Mouse (Mus musculus) ES-E14 (cell line): ENCODE measurements at regions not wholly inside any gene's neighbourhood (a gene's known extent, or its start where the extent isn't known, plus 50 kb on each side); places are given as distances from the start of the nearest gene placed in this dataset.

ENCODE experiments used
- HCFC1 ChIP-seq: IDR thresholded peaks from 2 replicates; pipeline ENCODE4 v1.6.1; 2012; ENCODE audit warnings: low read length, inconsistent platforms, borderline replicate concordance; ENCODE audit not compliant: insufficient read depth
- ZC3H11A ChIP-seq: IDR thresholded peaks from 2 replicates; pipeline ENCODE4 v1.6.1; 2012; ENCODE audit warnings: low read depth, mild to moderate bottlenecking, inconsistent platforms, low read length, borderline replicate concordance
- ZNF384 ChIP-seq: IDR thresholded peaks from 2 replicates; pipeline ENCODE4 v1.6.1; 2012; ENCODE audit warnings: low read depth, low read length, inconsistent platforms

GRCm38 (mm10) chr14:102794898-102795297, 187.5 kb downstream of the Kctd12 start:
- no peak for TF ChIP-seq HCFC1
- no peak for TF ChIP-seq ZNF384
- no peak for TF ChIP-seq ZC3H11A
